Mouse (Mus musculus) erythroid progenitor cell, adult 5-6 weeks (primary cell): ENCODE measurements around the gene Coq10b. TPM values are rescaled to one million over a fixed set of nuclear protein-coding genes. Genes with fewer than 3 reads are reported as not detected.
A peak's percentile ranks its signal among the peaks of the same experiment; 100 is the strongest.
"Not testable (repeated sequence)": the region's sequence is repeated elsewhere in the genome, so short reads cannot be mapped to it uniquely, and the experiment has no call there.

Source experiments
- ATAC-seq: replicated peaks from 2 replicates; pipeline ENCODE4 v1.8.0; 2016; ENCODE audit warnings: moderate number of reproducible peaks, mild to moderate bottlenecking, moderate TSS enrichment, inconsistent platforms; ENCODE audit not compliant: poor library complexity, low FRiP score, severe bottlenecking
- total RNA-seq, 2 experiments: library from RNA; stranded (forward) in 1 of 2; stranded (reverse) in 1 of 2; fragments of 150-400 nt in 1 of 2; fragments of 186-747, 209-891 nt in 1 of 2; gene quantifications; 2 replicates each; pipeline versions ENCODE4 v1.2.3 to v1.2.4; 2015 to 2017; ENCODE audit warnings: low replicate concordance in 2 of 2

Gene Coq10b
- total RNA-seq, 2 experiments from 2014 or later, result 10.1 to 21.0 TPM

- ATAC-seq, result no peak
Measured at GRCm38 (mm10) chr1:55053596-55053995, 1.0 kb downstream of the Coq10b start.

GRCm38 (mm10) chr1:55055322-55056115, 2.9 kb downstream of the Coq10b start:
- no peak for ATAC-seq

- ATAC-seq, result not testable (repeated sequence)
Measured at GRCm38 (mm10) chr1:55058383-55058782, 5.8 kb downstream of the Coq10b start.

GRCm38 (mm10) chr1:55061099-55061498, 8.5 kb downstream of the Coq10b start:
- peak; percentile 50 for ATAC-seq

GRCm38 (mm10) chr1:55061772-55062171, 9.2 kb downstream of the Coq10b start:
- no peak for ATAC-seq

- not testable (repeated sequence) for ATAC-seq
Measured at GRCm38 (mm10) chr1:55072328-55072727, 19.8 kb downstream of the Coq10b start.

GRCm38 (mm10) chr1:55074757-55075156, 22.2 kb downstream of the Coq10b start:
- ATAC-seq, result no peak

GRCm38 (mm10) chr1:55075652-55076394, 23.3 kb downstream of the Coq10b start:
- ATAC-seq, result 0 out of 2 replicates have a peak, but pooled peaks have one; percentile 25

- ATAC-seq, result no peak
Measured at GRCm38 (mm10) chr1:55076395-55076743, 23.8 kb downstream of the Coq10b start.

- no peak for ATAC-seq
Measured at GRCm38 (mm10) chr1:55076849-55077516, 24.4 kb downstream of the Coq10b start.

GRCm38 (mm10) chr1:55079677-55080076, 27.1 kb downstream of the Coq10b start:
- ATAC-seq, result no peak

- ATAC-seq, result 0 out of 2 replicates have a peak, but pooled peaks have one; percentile 10
Measured at GRCm38 (mm10) chr1:55082106-55082505, 29.5 kb downstream of the Coq10b start.

GRCm38 (mm10) chr1:55085781-55086366, 33.3 kb downstream of the Coq10b start:
- no peak for ATAC-seq

GRCm38 (mm10) chr1:55086868-55087400, 34.4 kb downstream of the Coq10b start:
- ATAC-seq, result peak; percentile 27; the same call in 1 of the 2 replicates

- ATAC-seq, result peak; percentile 37; the same call in 1 of the 2 replicates
Measured at GRCm38 (mm10) chr1:55087401-55087904, 34.9 kb downstream of the Coq10b start.

- peak; percentile 87 for ATAC-seq
Measured at GRCm38 (mm10) chr1:55087932-55088610, 35.5 kb downstream of the Coq10b start, which contains the start of the genes Hspe1 and Hspd1. Hspe1 (plus strand) TSS chr1:55088132. Hspd1 (minus strand) TSS chr1:55088243.

- ATAC-seq, result no peak
Measured at GRCm38 (mm10) chr1:55088611-55089497, 36.3 kb downstream of the Coq10b start.

- no peak for ATAC-seq
Measured at GRCm38 (mm10) chr1:55089498-55090064, 37.0 kb downstream of the Coq10b start.
